Mouse (Mus musculus) spleen, postnatal 14 days (tissue): ENCODE data around the gene Cav1.

ENCODE experiments used
- DNase-seq, 2 experiments: peaks; one replicate each; pipeline ENCODE4 v3.0.0; 2021 to 2022; ENCODE audit warnings: low spot score in 2 of 2

Gene Cav1

GRCm38 (mm10) chr6:17317167-17317524 lies 11.0 kb downstream of the Cav1 start:
- no peak for DNase-seq

DNA sequence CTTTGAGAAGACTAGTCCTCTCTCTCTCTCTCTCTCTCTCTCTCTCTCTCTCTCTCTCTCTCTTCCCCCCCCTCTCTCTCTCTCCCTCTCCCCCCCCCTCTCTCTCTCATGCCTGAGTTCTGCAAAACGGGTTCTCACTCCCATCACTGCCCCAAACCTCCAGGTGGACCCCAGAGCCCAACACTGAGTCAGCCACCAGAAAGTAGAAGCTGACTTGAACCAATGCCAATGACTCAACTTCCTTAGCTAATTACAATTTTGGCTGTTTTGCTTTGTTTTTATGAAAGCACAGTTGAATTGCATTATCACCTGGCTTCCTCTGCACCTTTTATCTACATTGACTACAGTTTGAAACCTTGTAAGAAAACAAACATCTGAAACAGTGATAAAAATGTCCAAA lies 11.8 kb downstream of the Cav1 start:
- no peak for DNase-seq

GRCm38 (mm10) chr6:17321976-17322375 lies 15.8 kb downstream of the Cav1 start:
- no peak for DNase-seq

- no peak for DNase-seq
These were observed 21.1 kb downstream of the Cav1 start for GRCm38 (mm10) chr6:17327216-17327615.

- no peak for DNase-seq
These were observed 23.7 kb downstream of the Cav1 start for GRCm38 (mm10) chr6:17329801-17330200.

- DNase-seq: no peak
These were observed 31.6 kb downstream of the Cav1 start for GRCm38 (mm10) chr6:17337724-17338123.

- no peak for DNase-seq
These were observed 34.3 kb downstream of the Cav1 start for GRCm38 (mm10) chr6:17340406-17340805.

GRCm38 (mm10) chr6:17348011-17348410 lies 41.9 kb downstream of the Cav1 start:
- no peak for DNase-seq

- DNase-seq: no peak
These were observed 44.7 kb downstream of the Cav1 start for GRCm38 (mm10) chr6:17350803-17351202.

DNA sequence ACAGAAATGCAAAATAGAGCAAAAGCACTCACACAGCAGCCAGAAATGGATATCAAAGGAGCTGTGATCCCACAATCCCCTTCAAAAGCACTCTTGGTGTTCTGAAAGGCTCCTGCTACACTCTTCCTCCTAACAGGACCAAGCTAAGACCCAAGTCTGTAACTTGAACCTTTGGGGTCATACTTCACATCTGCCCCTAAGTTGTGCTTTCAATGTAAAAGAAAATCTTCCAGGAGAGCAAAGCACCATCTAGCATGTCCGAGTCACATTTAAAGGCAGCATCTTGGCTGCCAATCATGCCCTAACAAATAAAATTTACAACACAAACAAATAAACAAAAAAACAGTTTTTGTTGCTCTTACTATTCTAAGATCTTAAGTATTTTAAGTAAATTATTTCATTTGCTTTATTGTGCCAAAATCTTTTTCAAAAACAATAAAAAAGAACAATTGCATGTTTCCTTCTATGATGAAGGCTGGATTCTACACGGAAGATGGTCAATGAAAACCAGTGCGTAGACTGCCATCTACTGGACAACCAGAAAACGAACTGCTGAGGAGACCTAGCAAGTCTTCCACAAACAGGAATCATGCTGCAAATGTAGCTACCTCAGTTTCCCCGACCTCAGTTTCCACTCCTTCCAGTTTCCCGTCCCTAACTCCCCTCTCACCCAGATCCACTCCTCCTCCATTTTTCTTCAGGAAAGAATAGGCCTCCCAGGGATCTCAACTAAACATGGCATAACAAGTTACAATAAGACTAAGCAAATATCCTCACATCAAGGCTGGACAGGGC lies 53.0 kb downstream of the Cav1 start:
- no peak for DNase-seq

- no peak for DNase-seq
These were observed 56.6 kb downstream of the Cav1 start for GRCm38 (mm10) chr6:17362771-17363170.

- DNase-seq: no peak
These were observed 57.5 kb downstream of the Cav1 start for GRCm38 (mm10) chr6:17363446-17364179.

- no peak for DNase-seq
These were observed 68.2 kb downstream of the Cav1 start for GRCm38 (mm10) chr6:17374326-17374725.

GRCm38 (mm10) chr6:17377371-17377770 lies 71.2 kb downstream of the Cav1 start:
- DNase-seq: no peak

DNA sequence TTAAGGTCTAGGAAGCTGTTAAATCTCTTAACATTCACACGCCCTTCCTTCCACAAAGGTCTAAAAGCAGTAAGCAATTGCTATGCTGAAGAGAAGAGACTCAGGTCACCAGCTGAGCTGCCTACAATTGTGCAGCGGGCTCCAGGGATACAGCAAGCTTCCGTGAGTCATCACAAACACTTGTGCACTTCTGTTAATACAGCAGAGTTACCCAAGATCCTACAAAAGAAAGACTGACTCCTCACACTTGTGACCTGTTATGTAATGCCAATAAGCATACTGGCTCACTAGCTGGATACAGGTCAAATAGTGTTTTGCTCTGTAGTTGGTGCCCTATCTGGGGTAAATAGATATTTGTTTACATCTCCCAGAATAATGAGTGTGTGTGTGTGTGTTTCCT lies 74.0 kb downstream of the Cav1 start:
- no peak for DNase-seq

DNA sequence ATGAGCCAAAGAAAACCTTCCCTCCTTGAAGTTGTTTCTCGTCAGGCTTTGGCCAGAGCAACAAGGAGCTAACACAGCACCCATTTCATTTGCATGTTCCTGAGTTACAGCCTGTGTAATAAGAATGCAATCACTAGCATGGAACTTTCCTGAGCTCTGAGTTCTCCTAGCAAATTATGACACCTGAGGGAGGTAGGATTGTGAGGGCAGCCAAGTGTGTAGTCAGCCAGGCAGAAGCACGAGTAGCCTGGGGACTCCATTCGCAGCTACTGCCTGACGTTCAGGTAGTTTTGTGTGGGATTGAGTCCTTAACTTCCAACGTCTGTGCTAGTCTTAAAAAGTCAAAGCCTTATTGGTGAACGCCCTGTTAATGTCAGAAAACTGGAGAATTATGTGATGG lies 75.6 kb downstream of the Cav1 start:
- no peak for DNase-seq

DNA sequence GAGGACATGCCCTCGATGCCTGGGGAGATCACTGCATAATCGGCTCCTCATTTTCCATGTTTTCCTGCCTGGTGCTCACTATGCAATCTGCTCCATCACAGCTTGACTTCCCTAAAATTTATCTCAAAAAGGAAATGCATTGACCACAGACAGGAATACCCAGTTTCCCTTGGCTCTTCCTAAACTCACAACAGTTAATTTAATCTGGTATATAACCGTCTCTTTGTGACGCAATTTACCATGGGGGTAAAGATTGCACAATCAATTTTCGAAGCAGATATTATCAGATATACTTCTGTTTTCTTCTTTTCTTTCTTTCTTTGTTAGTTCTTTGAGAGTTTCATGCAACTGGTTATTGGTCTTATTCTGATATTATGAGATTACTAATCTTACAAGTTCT lies 79.4 kb downstream of the Cav1 start:
- DNase-seq: no peak

DNA sequence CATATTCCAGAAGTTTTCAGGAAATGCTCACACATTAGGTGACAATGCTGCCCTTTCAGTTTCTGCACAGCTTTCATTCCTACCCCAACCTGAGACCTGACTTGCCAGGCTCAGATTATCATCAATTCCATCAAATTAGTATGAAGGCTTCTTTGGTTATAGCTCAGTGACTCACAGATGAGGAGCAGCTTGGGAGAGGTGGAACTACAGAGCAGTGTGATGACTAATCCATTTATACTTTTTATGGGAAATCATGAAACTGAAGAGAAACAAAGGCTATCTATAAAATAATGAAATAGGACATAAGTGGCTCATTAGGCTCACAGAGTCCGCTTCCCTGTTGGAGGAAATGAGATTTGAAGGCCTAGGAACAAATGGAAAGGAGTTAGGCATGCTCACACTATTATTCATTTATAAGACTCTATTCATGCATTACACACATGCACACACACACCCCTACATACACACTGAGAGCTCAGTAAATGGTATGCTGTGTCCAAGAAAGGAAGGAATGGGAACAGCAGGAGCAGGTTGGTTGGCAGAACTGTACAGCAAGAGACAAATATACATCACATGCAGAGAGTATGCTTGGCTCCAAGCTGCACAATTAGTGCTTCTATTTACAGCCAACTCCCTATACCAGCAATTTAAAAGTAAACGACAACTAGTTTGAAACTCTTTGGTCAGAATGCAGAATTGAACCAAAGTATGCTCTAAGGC lies 82.0 kb downstream of the Cav1 start:
- no peak for DNase-seq
